Mouse (Mus musculus): ENCODE data around the gene Sptan1.
"Not testable (repeated sequence)": the region's sequence is repeated elsewhere in the genome, so short reads cannot be mapped to it uniquely, and the experiment has no call there.

Gene Sptan1

GRCm38 (mm10) chr2:30010840-30011281 lies 45.5 kb downstream of the Sptan1 start:
- no peak for DNase-seq

DNA sequence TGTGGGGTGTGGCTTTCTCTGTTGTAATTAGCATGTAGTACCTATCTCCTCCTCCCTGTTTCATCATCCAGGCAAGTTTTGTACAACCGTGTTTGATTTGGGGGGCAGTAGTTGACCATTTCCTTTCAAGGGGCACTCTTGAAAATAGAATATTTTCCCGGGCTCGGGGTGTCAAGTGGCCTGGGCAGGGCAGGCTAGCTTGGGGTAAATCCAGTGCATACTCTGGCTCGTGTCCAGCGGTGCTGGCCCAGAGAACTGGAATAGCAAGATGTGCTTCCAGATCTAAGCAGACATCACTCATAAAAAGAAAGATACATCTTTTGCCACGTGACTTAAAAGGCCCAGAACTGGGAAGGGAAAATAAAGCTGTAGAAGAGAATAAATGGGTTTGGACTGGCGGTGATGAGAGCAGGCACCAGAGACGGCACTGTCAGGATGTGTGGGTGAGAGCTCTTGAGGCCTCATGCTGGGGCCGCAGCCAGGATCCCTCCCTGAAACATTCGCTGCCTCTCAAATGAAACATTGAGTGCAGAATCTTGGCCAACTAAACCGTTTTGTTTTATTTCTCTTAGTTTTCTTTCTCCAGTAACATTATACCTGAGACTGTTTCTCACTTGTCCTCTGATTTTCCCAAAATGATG lies 49.1 kb downstream of the Sptan1 start:
- no peak for DNase-seq

- DNase-seq: no peak
These were observed 60.1 kb downstream of the Sptan1 start for GRCm38 (mm10) chr2:30025454-30025853.

DNA sequence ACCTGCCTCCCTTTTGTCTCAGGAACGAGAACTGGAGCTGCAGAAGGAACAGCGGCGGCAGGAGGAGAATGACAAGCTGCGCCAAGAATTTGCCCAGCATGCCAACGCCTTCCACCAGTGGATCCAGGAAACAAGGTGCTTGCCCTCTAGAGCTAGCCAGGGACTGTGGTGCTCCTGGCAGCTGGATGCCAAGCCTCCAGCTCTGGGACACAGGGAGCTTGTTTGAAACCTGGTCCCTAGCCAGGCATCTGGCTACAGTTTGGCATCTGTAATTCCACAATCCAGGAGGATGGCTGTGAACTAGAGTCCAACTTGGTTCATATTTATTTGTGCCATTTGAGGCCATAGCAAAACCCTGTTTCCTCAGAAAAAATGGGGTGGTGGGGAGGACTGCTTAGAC lies 61.6 kb downstream of the Sptan1 start:
- DNase-seq: no peak

- no peak for DNase-seq
These were observed 67.0 kb downstream of the Sptan1 start for GRCm38 (mm10) chr2:30032244-30032846.

- DNase-seq: no peak
These were observed 67.6 kb downstream of the Sptan1 start for GRCm38 (mm10) chr2:30032957-30033356.

- DNase-seq: no peak
These were observed 72.4 kb downstream of the Sptan1 start for GRCm38 (mm10) chr2:30037762-30038161.

GRCm38 (mm10) chr2:30038370-30038769 lies 73.0 kb downstream of the Sptan1 start:
- DNase-seq: no peak

DNA sequence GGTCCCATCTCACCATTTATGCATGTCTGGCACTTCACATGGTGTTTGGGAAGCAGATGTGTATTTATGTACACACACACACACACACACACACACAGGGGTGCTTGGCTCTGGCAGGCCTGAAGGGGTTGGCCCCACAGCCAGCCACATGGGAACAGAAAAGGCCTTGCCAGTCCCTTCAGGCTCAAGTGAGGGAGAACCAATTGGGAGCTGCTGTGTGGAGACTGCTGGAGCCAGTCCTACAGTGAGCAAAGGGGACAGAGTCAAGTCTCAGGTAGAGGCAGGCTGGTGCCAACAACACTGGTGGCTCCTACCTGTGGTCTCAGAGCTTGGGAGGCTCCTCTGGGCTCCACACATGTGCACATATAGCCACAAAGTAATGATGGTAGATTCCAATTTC lies 74.3 kb downstream of the Sptan1 start:
- DNase-seq: no peak

DNA sequence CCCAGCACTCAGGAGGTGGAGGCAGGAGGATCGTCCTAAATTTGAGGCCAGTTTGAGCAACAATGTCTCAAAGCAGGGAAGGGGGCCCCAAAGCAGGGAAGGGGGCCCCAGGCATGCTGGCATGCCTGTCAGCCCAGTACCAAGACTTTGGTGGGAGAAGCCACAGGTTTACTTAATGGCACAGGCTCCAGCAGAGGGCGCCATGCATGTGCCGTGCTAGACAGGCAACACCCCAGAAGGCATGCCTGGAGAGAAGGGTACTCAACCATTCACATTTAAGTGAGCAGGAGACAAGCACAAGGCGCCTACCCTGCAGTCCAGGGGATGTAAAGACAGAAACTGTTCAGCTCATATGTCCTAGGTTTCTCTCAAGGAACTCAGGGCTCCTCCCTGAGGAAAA lies 77.1 kb downstream of the Sptan1 start:
- DNase-seq: peak; percentile 65 to 87

DNA sequence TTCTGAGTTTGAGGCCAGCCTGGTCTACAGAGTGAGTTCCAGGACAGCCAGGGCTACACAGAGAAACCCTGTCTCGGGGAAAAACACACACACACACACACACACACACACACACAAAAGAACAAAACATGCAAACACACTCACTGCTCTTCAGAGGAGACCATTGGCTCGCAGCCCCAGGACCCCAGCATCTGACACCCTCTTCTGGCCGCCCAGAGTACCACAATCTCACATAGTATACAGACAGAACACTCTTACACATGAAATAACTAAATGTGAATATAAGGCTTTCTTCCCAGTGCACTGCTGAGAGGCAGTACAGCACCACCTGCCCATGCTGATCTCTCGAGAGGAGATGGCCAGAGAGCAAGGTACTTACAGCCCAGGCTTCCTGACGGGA lies 79.2 kb downstream of the Sptan1 start:
- DNase-seq: no peak

GRCm38 (mm10) chr2:30047127-30047526 lies 81.8 kb downstream of the Sptan1 start:
- DNase-seq: no peak

DNA sequence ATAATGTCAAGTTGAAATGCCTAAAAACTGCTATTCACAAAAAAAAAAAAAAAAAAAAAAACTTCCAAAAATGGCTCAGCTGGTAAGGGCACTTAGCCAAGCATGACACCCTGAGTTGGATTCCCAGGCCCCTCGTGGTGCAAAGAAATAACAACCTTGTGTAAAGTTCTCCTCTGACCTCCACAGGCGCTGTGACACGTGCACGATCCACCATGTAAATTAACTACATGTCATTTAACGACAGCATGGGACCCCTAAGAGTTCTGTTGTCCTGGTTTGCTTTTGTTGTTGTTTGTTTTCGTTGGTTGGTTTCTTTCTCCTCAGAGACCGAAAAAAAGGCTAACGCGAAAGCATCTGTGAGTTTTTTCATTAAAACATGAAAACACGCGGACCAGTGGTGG lies 82.7 kb downstream of the Sptan1 start:
- no peak for DNase-seq

- DNase-seq: peak; percentile 94 to 98
These were observed 83.5 kb downstream of the Sptan1 start, which contains the start of gene Wdr34 for GRCm38 (mm10) chr2:30048699-30049388. Gene Wdr34 (minus strand): TSS chr2:30048881.

GRCm38 (mm10) chr2:30049831-30050230 lies 84.5 kb downstream of the Sptan1 start:
- DNase-seq: no peak

DNA sequence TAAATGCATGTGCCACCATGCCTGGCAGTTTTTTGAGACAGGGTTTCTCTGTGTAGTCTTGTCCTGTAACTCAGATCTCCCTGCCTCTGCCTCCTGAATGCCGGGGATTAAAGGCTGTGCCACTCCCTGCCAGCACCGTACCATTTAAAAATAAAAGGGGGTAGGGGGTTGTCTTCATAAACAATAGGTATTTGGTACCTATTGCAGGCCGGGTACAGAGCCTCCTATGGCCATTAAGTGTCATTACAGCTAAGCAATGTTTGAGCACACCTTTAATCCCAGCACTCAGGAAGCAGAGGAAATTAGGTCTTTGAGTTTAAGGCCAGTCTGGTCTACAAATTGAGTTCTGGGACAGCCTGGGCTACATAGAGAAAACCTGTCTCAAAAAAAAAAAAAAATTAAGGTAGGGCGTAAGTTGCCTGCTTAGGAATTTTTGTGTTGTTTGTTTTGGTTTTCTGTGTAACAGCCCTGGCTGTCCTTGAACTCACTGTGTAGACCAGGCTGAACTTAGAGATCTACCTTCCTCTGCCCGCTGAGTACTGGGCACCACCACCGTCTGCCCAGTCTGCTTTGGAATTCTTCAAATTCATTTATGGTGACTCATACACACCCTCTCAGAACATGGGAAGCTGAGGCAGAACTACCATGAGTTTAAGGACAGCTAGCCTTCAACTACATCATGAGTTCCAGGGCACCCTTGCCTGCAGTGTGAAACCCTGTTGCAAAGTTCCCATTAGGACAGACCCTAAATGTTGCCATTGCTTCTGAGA lies 86.8 kb downstream of the Sptan1 start:
- no peak for DNase-seq

DNA sequence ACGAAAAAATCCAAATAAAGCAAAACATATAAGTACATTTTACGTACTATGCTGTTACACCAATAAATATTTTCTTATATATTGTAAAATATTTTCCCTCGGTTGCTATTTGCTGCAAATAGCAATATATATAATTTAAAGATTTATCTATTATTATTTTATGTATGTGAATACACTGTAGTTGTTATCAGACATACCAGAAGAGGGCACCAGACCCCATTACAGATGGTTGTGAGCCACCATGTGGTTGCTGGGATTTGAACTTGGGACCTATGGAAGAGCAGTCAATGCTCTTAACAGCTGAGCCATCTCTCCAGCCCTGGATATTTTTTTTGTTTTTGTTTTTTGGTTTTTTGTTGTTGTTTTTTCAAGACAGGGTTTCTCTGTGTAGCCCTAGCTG lies 90.0 kb downstream of the Sptan1 start:
- not testable (repeated sequence) for DNase-seq

DNA sequence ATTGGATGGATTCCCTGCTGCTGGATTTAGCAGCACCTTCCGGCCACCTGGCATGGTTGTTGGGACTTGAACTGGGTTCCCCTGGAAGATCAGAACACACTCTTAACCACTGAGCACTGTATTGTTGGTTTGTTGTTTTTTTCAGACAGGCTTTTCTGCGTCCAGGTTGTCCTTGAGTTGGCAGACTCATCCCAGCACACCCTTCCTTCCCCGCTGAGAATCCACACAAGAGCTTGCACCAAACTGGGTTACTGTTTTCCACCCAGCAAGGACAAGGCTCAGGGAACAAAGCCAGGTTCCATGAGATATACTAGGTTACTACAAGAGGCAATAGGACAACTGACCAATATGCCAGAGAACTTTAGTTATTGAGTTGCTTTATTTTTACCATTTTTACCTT lies 91.4 kb downstream of the Sptan1 start:
- DNase-seq: no peak

GRCm38 (mm10) chr2:30057223-30057904 lies 92.0 kb downstream of the Sptan1 start, which contains the start of gene Set:
Gene Set (plus strand): TSS chr2:30057378.
- DNase-seq: no peak

DNA sequence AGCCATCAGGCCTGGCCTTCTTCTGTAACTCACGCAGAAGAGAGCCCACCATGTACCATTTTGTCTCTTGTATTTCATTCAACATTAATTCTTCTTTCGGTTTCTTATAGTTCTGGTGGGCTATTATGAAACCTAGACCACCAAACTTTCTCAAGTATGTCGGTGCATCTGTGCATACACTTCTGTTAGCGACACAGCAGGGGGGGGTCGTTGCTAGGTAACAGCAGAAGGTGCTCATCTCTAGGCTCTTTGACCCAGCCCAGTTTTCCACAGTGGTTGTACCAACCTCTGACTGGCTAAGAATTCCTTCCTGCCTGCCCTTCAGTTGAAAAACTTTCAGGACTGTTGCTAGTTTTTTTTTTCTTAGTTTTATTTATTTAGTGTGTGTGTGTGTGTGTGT lies 93.1 kb downstream of the Sptan1 start:
- DNase-seq: no peak

- peak; percentile 45 for DNase-seq
These were observed 96.1 kb downstream of the Sptan1 start for GRCm38 (mm10) chr2:30061215-30062166.
